Mouse (Mus musculus): ENCODE data around the gene Ccr8. TPM values are rescaled to one million over a fixed set of nuclear protein-coding genes. Genes with fewer than 3 reads are reported as not detected.

Gene Ccr8
- polyA plus RNA-seq, 1 experiment from 2014 or later: not detected

- no peak overlapping the region for H3K27ac ChIP-seq
- no peak overlapping the region for H3K9ac ChIP-seq
- no peak overlapping the region for H3K4me3 ChIP-seq (replicated peaks)
- peaks cover 53% of the 10 kb centered on the region for H3K36me3 ChIP-seq (replicated peaks)
- no peaks in the 10 kb centered on the region for H3K27me3 ChIP-seq
- H3K4me1 ChIP-seq: no peaks in the 10 kb centered on the region
- no peak overlapping the region for H3K4me2 ChIP-seq
- no peaks in the 10 kb centered on the region for H3K9me3 ChIP-seq
- ATAC-seq (ENCODE audit: low FRiP score): no peak
- WGBS: 94% methylated on average over 4 of the region's 4 CpGs
These were observed 26.3 kb downstream of the Ccr8 start for GRCm38 (mm10) chr9:120118212-120118611.

- H3K4me2 ChIP-seq: no peak overlapping the region
- 89% methylated on average over 7 of the region's 7 CpGs for WGBS
- no peak overlapping the region for H3K9ac ChIP-seq
- no peak for ATAC-seq (ENCODE audit: low FRiP score)
- no peaks in the 10 kb centered on the region for H3K27me3 ChIP-seq
- peaks cover 65% of the 10 kb centered on the region for H3K36me3 ChIP-seq (replicated peaks)
- H3K4me1 ChIP-seq: no peaks in the 10 kb centered on the region
- no peak overlapping the region for H3K4me3 ChIP-seq (replicated peaks)
- H3K27ac ChIP-seq: no peak overlapping the region
- no peaks in the 10 kb centered on the region for H3K9me3 ChIP-seq
These were observed 28.6 kb downstream of the Ccr8 start for GRCm38 (mm10) chr9:120120503-120120902.

- 67% methylated on average over 11 of the region's 11 CpGs for WGBS
- no peaks in the 10 kb centered on the region for H3K9me3 ChIP-seq
- peak overlapping the region; percentile 96 for H3K4me3 ChIP-seq (replicated peaks)
- peaks cover 55% of the 10 kb centered on the region for H3K36me3 ChIP-seq (replicated peaks)
- peak; percentile 16; the same call in 1 of the 2 replicates for ATAC-seq (ENCODE audit: low FRiP score)
- peaks cover 16% of the 10 kb centered on the region for H3K4me1 ChIP-seq
- H3K27me3 ChIP-seq: no peaks in the 10 kb centered on the region
- peak overlapping the region; percentile 63 for H3K9ac ChIP-seq
- H3K4me2 ChIP-seq: peak overlapping the region; percentile 58
- peak overlapping the region; percentile 70 for H3K27ac ChIP-seq
These were observed 35.0 kb downstream of the Ccr8 start for GRCm38 (mm10) chr9:120126868-120127267.

GRCm38 (mm10) chr9:120127538-120128251, 35.8 kb downstream of the Ccr8 start, which contains the start of gene Rpsa:
Gene Rpsa (plus strand): TSS chr9:120127689.
- peak within 1 kb of the TSS; percentile 96 for H3K4me3 ChIP-seq (replicated peaks)
- H3K27ac ChIP-seq: peak within 1 kb of the TSS; percentile 75
- H3K9me3 ChIP-seq: no peaks in the 10 kb centered on the region
- H3K27me3 ChIP-seq: no peaks in the 10 kb centered on the region
- peaks cover 16% of the 10 kb centered on the region for H3K4me1 ChIP-seq
- H3K9ac ChIP-seq: peak within 1 kb of the TSS; percentile 99
- ATAC-seq (ENCODE audit: low FRiP score): peak; percentile 97
- peak within 1 kb of the TSS; percentile 64 for H3K4me2 ChIP-seq
- peaks cover 58% of the 10 kb centered on the region for H3K36me3 ChIP-seq (replicated peaks)
- WGBS: under 1% methylated on average over 59 of the region's 72 CpGs

GRCm38 (mm10) chr9:120129276-120129675, 37.4 kb downstream of the Ccr8 start:
- peak overlapping the region; percentile 64 for H3K4me2 ChIP-seq
- peak overlapping the region; percentile 99; the same call in 1 of the 2 replicates for H3K9ac ChIP-seq
- H3K9me3 ChIP-seq: no peaks in the 10 kb centered on the region
- peaks cover 48% of the 10 kb centered on the region for H3K36me3 ChIP-seq (replicated peaks)
- 79% methylated on average over 10 of the region's 10 CpGs for WGBS
- H3K4me1 ChIP-seq: peaks cover 16% of the 10 kb centered on the region
- no peaks in the 10 kb centered on the region for H3K27me3 ChIP-seq
- H3K27ac ChIP-seq: no peak overlapping the region
- H3K4me3 ChIP-seq (replicated peaks): peak overlapping the region; percentile 96
- no peak for ATAC-seq (ENCODE audit: low FRiP score)

GRCm38 (mm10) chr9:120131784-120132288, 39.9 kb downstream of the Ccr8 start:
- Histone ChIP-seq H3K36me3 (replicated peaks) (peaks cover 46% of the 10 kb centered on the region), H3K4me3 (replicated peaks) (no peak overlapping the region), H3K27ac (no peak overlapping the region), H3K4me2 (no peak overlapping the region), H3K9ac (no peak overlapping the region), H3K9me3 (no peaks in the 10 kb centered on the region), H3K4me1 (peaks cover 15% of the 10 kb centered on the region), H3K27me3 (no peaks in the 10 kb centered on the region)
- no peak for ATAC-seq (ENCODE audit: low FRiP score)
- 84% methylated on average over 3 of the region's 3 CpGs for WGBS

- peak overlapping the region; percentile 47; the same call in 1 of the 2 replicates for H3K27ac ChIP-seq
- no peaks in the 10 kb centered on the region for H3K27me3 ChIP-seq
- WGBS: 43% methylated on average over 8 of the region's 8 CpGs
- no peaks in the 10 kb centered on the region for H3K9me3 ChIP-seq
- H3K4me2 ChIP-seq: no peak overlapping the region
- H3K4me1 ChIP-seq: peaks cover 12% of the 10 kb centered on the region
- no peak overlapping the region for H3K4me3 ChIP-seq (replicated peaks)
- ATAC-seq (ENCODE audit: low FRiP score): no peak
- peaks cover 46% of the 10 kb centered on the region for H3K36me3 ChIP-seq (replicated peaks)
- H3K9ac ChIP-seq: no peak overlapping the region
These were observed 41.3 kb downstream of the Ccr8 start for GRCm38 (mm10) chr9:120132980-120133754.

GRCm38 (mm10) chr9:120133755-120134475, 42.0 kb downstream of the Ccr8 start:
- H3K4me1 ChIP-seq: peaks cover 5% of the 10 kb centered on the region
- no peak overlapping the region for H3K4me2 ChIP-seq
- peak overlapping the region; percentile 47; the same call in 1 of the 2 replicates for H3K27ac ChIP-seq
- no peaks in the 10 kb centered on the region for H3K27me3 ChIP-seq
- peaks cover 42% of the 10 kb centered on the region for H3K36me3 ChIP-seq (replicated peaks)
- ATAC-seq (ENCODE audit: low FRiP score): no peak
- H3K4me3 ChIP-seq (replicated peaks): no peak overlapping the region
- no peaks in the 10 kb centered on the region for H3K9me3 ChIP-seq
- no peak overlapping the region for H3K9ac ChIP-seq
- WGBS: 59% methylated on average over 6 of the region's 6 CpGs

- no peaks in the 10 kb centered on the region for H3K4me1 ChIP-seq
- H3K4me2 ChIP-seq: no peak overlapping the region
- ATAC-seq (ENCODE audit: low FRiP score): no peak
- H3K27ac ChIP-seq: no peak overlapping the region
- H3K4me3 ChIP-seq (replicated peaks): no peak overlapping the region
- no peak overlapping the region for H3K9ac ChIP-seq
- peaks cover 35% of the 10 kb centered on the region for H3K36me3 ChIP-seq (replicated peaks)
- 85% methylated on average over 13 of the region's 13 CpGs for WGBS
- H3K27me3 ChIP-seq: no peaks in the 10 kb centered on the region
- H3K9me3 ChIP-seq: no peaks in the 10 kb centered on the region
These were observed 42.7 kb downstream of the Ccr8 start for GRCm38 (mm10) chr9:120134529-120135160.

- ATAC-seq (ENCODE audit: low FRiP score): no peak
- Histone ChIP-seq H3K9ac (no peak overlapping the region), H3K27me3 (no peaks in the 10 kb centered on the region), H3K9me3 (no peaks in the 10 kb centered on the region), H3K4me3 (replicated peaks) (no peak overlapping the region), H3K4me1 (no peaks in the 10 kb centered on the region), H3K27ac (no peak overlapping the region), H3K36me3 (replicated peaks) (peaks cover 26% of the 10 kb centered on the region), H3K4me2 (no peak overlapping the region)
- WGBS: 92% methylated on average over 11 of the region's 11 CpGs
These were observed 43.5 kb downstream of the Ccr8 start for GRCm38 (mm10) chr9:120135454-120135853.

- Histone ChIP-seq H3K9me3 (no peaks in the 10 kb centered on the region), H3K9ac (no peak overlapping the region), H3K4me2 (no peak overlapping the region), H3K4me3 (replicated peaks) (no peak overlapping the region), H3K27ac (no peak overlapping the region), H3K36me3 (replicated peaks) (no peaks in the 10 kb centered on the region), H3K27me3 (no peaks in the 10 kb centered on the region), H3K4me1 (no peaks in the 10 kb centered on the region)
- peak; percentile 79; the same call in 1 of the 2 replicates for ATAC-seq (ENCODE audit: low FRiP score)
- WGBS: 14% methylated on average over 4 of the region's 4 CpGs
These were observed 48.7 kb downstream of the Ccr8 start for GRCm38 (mm10) chr9:120140652-120141051.

Data from forebrain, embryonic 12.5 days (tissue).